21 mouse cellular contexts compared by ENCODE assay signal in the genomic region with DNA sequence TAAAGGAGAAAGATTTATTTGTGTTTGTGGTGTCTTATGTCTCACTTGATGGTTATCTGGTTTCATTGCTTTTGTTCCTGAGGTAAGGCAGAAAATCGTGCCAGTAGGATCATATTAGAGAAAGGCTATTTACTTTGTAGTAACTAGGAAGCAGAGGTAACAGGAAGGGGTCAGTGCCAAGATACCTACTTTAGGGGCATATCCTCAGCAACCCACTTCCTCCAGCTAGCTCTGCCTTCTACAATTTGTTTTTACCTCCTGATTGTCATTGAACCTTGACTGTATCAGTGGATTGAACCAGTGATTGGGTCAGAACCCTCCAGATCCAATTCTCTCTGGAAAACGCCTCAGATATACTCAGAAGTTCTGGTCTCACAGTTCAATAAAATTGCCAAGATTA. TPM values are rescaled to one million over a fixed set of nuclear protein-coding genes. Genes with fewer than 3 reads are reported as not detected.
DNase-seq lines count a peak whose midpoint lies in the region; ATAC-seq lines count a peak whose summit lies in the region.
"Had no signal": no experiment of that assay in that cellular context is flagged by ENCODE, and none has a peak within 500 bp of the region (broad histone marks: within the 10 kb centered on the region; RNA-seq: fewer than 3 reads in every experiment).

No protein-coding gene starts in this region.

- ATAC-seq in inflammation-experienced regulatory T-cells, adult 6 months: peak; percentile 66
- ATAC-seq: forebrain, embryonic 15.5 days; Patski had no signal

- DNase-seq in thymus, postnatal 14 days: peak; percentile 35
- DNase-seq in thymus, postnatal 25 days: no peak
- peak; percentile 16 for DNase-seq in T-cell, adult 2 months (ENCODE audit: low spot score)
- DNase-seq in liver: no peak
- no peak for DNase-seq in ovary, postnatal 10 days (ENCODE audit: low spot score)
- no peak for DNase-seq in spleen, postnatal 36 days (ENCODE audit: low spot score in 2 of 2)
- DNase-seq: adrenal gland, adult 8-10 months; adrenal gland, postnatal 25 days; cerebellum, adult 11-12 months; cerebellum, adult 8-10 months; cerebellum, postnatal 10 days; cerebellum, postnatal 36 days; embryo, embryonic 11 days; gastrocnemius, postnatal 10 days; gastrocnemius, postnatal 36 days; heart, adult 2 months; heart, postnatal 14 days; heart, postnatal 4 days had no signal

RNA-seq across cellular contexts. Expression of a gene that starts 19.5 kb away (rescaled TPM):
- 10 to 100 TPM; 13.9 to 18.7 (median 14.4) TPM for polyA plus RNA-seq in inflammation-experienced regulatory T-cells, adult 6 months (2017; shearing (Covaris generic))

Comparison
In these comparisons a context has a peak if more than half of its experiments do, and no peak if none do; other contexts are left out.
1. DNase-seq: peak in thymus, postnatal 14 days (single experiment) and T-cell, adult 2 months (single experiment); none in thymus, postnatal 25 days (single experiment), liver (single experiment), ovary, postnatal 10 days (single experiment) and spleen, postnatal 36 days (0 of 2).